Mouse (Mus musculus) liver, embryonic 12.5 days (tissue): ENCODE measurements around the gene Plscr3. TPM values are rescaled to one million over a fixed set of nuclear protein-coding genes. Genes with fewer than 3 reads are reported as not detected.

Experiments used
- microRNA-seq: library from miRNA; unstranded; fragments of <30 nt; microRNA quantifications from one replicate; pipeline ENCODE4, GENCODE M21; 2017
- polyA plus RNA-seq: library from polyadenylated mRNA; unstranded; fragments of >200 nt; fragmentation: Nextera tagmentation; extraction: Ambion mirVana; gene quantifications from 2 replicates; pipeline ENCODE4 v1.2.1, GENCODE M21; 2016

The Plscr3 gene
- polyA plus RNA-seq, 1 experiment from 2014 or later: 37.7 TPM

Small RNAs within 50 kb of the gene (microRNA-seq; reads per million reads assigned to microRNA genes)
- gene Mir6924: not detected

Other genes with a start within 250 kb of the Plscr3 start
- gene Atp1b2, start 240.4 kb upstream of the Plscr3 start, polyA plus RNA-seq: 38.3 and 39.8 TPM in 2 replicates
- gene Shbg, start 228.5 kb upstream of the Plscr3 start, polyA plus RNA-seq: 33.0 and 34.9 TPM in 2 replicates
- 11.5 and 12.4 TPM in 2 replicates for gene Sat2, start 224.4 kb upstream of the Plscr3 start, polyA plus RNA-seq
- 22.5 and 23.4 TPM in 2 replicates for gene Fxr2, start 213.4 kb upstream of the Plscr3 start, polyA plus RNA-seq
- gene Sox15, start 191.1 kb upstream of the Plscr3 start, polyA plus RNA-seq: not detected in 2 replicates
- gene Mpdu1, start 183.7 kb upstream of the Plscr3 start, polyA plus RNA-seq: 38.2 and 39.4 TPM in 2 replicates
- 14.5 and 15.0 TPM in 2 replicates for gene Cd68, start 180.2 kb upstream of the Plscr3 start, polyA plus RNA-seq
- gene Eif4a1, start 174.0 kb upstream of the Plscr3 start, polyA plus RNA-seq: 393 and 408 TPM in 2 replicates
- 53.8 and 56.2 TPM in 2 replicates for gene Senp3, start 164.3 kb upstream of the Plscr3 start, polyA plus RNA-seq
- gene Tnfsf13, start 160.6 kb upstream of the Plscr3 start, polyA plus RNA-seq: 0.14 and 0.23 TPM in 2 replicates
- 3.3 and 3.6 TPM in 2 replicates for gene Tnfsf12, start 150.5 kb upstream of the Plscr3 start, polyA plus RNA-seq
- 0.72 and 0.98 TPM in 2 replicates for gene Tnfsfm13, start 150.3 kb upstream of the Plscr3 start, polyA plus RNA-seq
- 17.4 and 20.2 TPM in 2 replicates for gene Polr2a, start 87.7 kb upstream of the Plscr3 start, polyA plus RNA-seq
- gene Slc35g3, start 84.4 kb upstream of the Plscr3 start, polyA plus RNA-seq: not detected in 2 replicates
- gene Zbtb4, start 80.5 kb upstream of the Plscr3 start, polyA plus RNA-seq: 0.43 and 0.70 TPM in 2 replicates
- 0.63 and 0.64 TPM in 2 replicates for gene Chrnb1, start 50.4 kb upstream of the Plscr3 start, polyA plus RNA-seq
- 0.45 and 0.48 TPM in 2 replicates for gene Fgf11, start 44.5 kb upstream of the Plscr3 start, polyA plus RNA-seq
- 0.59 and 0.72 TPM in 2 replicates for gene Tmem102, start 40.8 kb upstream of the Plscr3 start, polyA plus RNA-seq
- gene Gm39566, start 31.1 kb upstream of the Plscr3 start, polyA plus RNA-seq: not detected in 2 replicates
- gene Spem2, start 27.9 kb upstream of the Plscr3 start, polyA plus RNA-seq: not detected in 2 replicates
- not detected in 2 replicates for gene Spem1, start 24.2 kb upstream of the Plscr3 start, polyA plus RNA-seq
- 1.3 and 1.4 TPM in 2 replicates for gene Nlgn2, start 8.6 kb upstream of the Plscr3 start, polyA plus RNA-seq
- gene Tmem256, start 7.9 kb upstream of the Plscr3 start, polyA plus RNA-seq: 330 and 338 TPM in 2 replicates
- 1.2 and 1.4 TPM in 2 replicates for gene Tnk1, start 12.4 kb downstream of the Plscr3 start, polyA plus RNA-seq
- not detected in 2 replicates for gene Tmem95, start 31.6 kb downstream of the Plscr3 start, polyA plus RNA-seq
- 1.3 TPM in 2 replicates for gene Kctd11, start 35.0 kb downstream of the Plscr3 start, polyA plus RNA-seq
- 7.6 and 8.1 TPM in 2 replicates for gene Acap1, start 49.2 kb downstream of the Plscr3 start, polyA plus RNA-seq
- 2.3 TPM in 2 replicates for gene 2810408A11Rik, start 54.6 kb downstream of the Plscr3 start, polyA plus RNA-seq
- gene Neurl4, start 54.7 kb downstream of the Plscr3 start, polyA plus RNA-seq: 4.5 and 5.7 TPM in 2 replicates
- 125 TPM in 2 replicates for gene Gps2, start 67.5 kb downstream of the Plscr3 start, polyA plus RNA-seq
- gene Eif5a, start 75.6 kb downstream of the Plscr3 start, polyA plus RNA-seq: 2,199 and 2,266 TPM in 2 replicates
- gene Ybx2, start 89.4 kb downstream of the Plscr3 start, polyA plus RNA-seq: 0.20 and 0.25 TPM in 2 replicates
- 14.9 and 17.0 TPM in 2 replicates for gene Slc2a4, start 101.8 kb downstream of the Plscr3 start, polyA plus RNA-seq
- gene Cldn7, start 118.4 kb downstream of the Plscr3 start, polyA plus RNA-seq: 2.8 and 3.3 TPM in 2 replicates
- 14.0 and 15.2 TPM in 2 replicates for gene Ctdnep1, start 134.8 kb downstream of the Plscr3 start, polyA plus RNA-seq
- gene Elp5, start 136.1 kb downstream of the Plscr3 start, polyA plus RNA-seq: 88.1 and 91.8 TPM in 2 replicates
- gene Gabarap, start 144.8 kb downstream of the Plscr3 start, polyA plus RNA-seq: 260 and 270 TPM in 2 replicates
- 39.5 and 40.9 TPM in 2 replicates for gene Phf23, start 149.4 kb downstream of the Plscr3 start, polyA plus RNA-seq
- gene Dvl2, start 154.2 kb downstream of the Plscr3 start, polyA plus RNA-seq: 13.4 and 13.7 TPM in 2 replicates
- gene Acadvl, start 169.0 kb downstream of the Plscr3 start, polyA plus RNA-seq: 89.9 and 91.3 TPM in 2 replicates
- gene Dlg4, start 170.6 kb downstream of the Plscr3 start, polyA plus RNA-seq: 2.3 and 2.7 TPM in 2 replicates
- 0.51 and 0.63 TPM in 2 replicates for gene Asgr1, start 207.7 kb downstream of the Plscr3 start, polyA plus RNA-seq
- gene Asgr2, start 246.3 kb downstream of the Plscr3 start, polyA plus RNA-seq: 4.3 and 4.8 TPM in 2 replicates